Comparison of ENCODE assay signal across 34 mouse cellular contexts in the genomic region with DNA sequence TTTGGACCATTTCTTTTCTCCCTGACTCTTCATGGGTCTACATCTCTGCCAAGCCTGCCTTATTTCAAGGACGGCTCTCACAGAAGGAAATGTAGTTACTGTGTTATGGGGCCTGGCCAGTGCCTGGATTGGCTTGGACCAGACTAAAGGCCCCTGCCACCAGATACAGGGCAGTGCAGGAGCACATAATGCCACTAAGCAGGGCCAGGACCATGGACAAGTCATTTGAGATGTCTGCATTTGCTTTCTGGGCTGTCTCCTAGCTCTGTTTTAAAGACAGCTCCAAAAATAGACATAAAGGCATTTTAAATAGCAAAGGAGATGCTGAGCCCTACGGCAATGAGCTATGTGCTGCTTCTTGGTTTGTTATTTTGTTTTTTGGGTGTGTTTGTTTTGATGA. TPM values are rescaled to one million over a fixed set of nuclear protein-coding genes. Genes with fewer than 3 reads are reported as not detected.
DNase-seq lines count a peak whose midpoint lies in the region; ATAC-seq lines count a peak whose summit lies in the region.
"Had no signal": no experiment of that assay in that cellular context is flagged by ENCODE, and none has a peak within 500 bp of the region (broad histone marks: within the 10 kb centered on the region; RNA-seq: fewer than 3 reads in every experiment).

No protein-coding gene starts in this region.

- no peaks in the 10 kb centered on the region for H3K27me3 ChIP-seq in embryonic facial prominence, embryonic 14.5 days (replicated peaks; ENCODE audit: control insufficient read depth, insufficient read depth, low read length)
- no peaks in the 10 kb centered on the region for H3K27me3 ChIP-seq in embryonic facial prominence, embryonic 10.5 days (replicated peaks; ENCODE audit: low read depth, poor library complexity, severe bottlenecking)
- H3K27me3 ChIP-seq in kidney, embryonic 14.5 days (ENCODE audit: control insufficient read depth, insufficient read depth, low read length) = no peaks in the 10 kb centered on the region
- H3K27me3 ChIP-seq: forebrain, embryonic 13.5 days; limb, embryonic 15.5 days; liver, embryonic 13.5 days; neural tube, embryonic 15.5 days had no signal

- H3K4me1 ChIP-seq in embryonic facial prominence, embryonic 14.5 days (ENCODE audit: control insufficient read depth, insufficient read depth, low read length) = no peaks in the 10 kb centered on the region
- peaks cover 16% of the 10 kb centered on the region for H3K4me1 ChIP-seq in embryonic facial prominence, embryonic 10.5 days
- H3K4me1 ChIP-seq in kidney, embryonic 14.5 days (ENCODE audit: control insufficient read depth, insufficient read depth, low read length) = no peaks in the 10 kb centered on the region
- H3K4me1 ChIP-seq: forebrain, embryonic 13.5 days; neural tube, embryonic 15.5 days had no signal

- H3K4me2 ChIP-seq in embryonic facial prominence, embryonic 14.5 days (ENCODE audit: low read depth, low read length) = no peak overlapping the region
- H3K4me2 ChIP-seq in kidney, embryonic 14.5 days (replicated peaks; ENCODE audit: low read depth, low read length) = no peak overlapping the region
- H3K4me2 ChIP-seq: forebrain, embryonic 13.5 days; heart, embryonic 11.5 days; limb, embryonic 15.5 days; liver, embryonic 13.5 days; neural tube, embryonic 15.5 days had no signal

- ATAC-seq in embryonic facial prominence, embryonic 14.5 days (ENCODE audit: low read depth) = no peak
- no peak for ATAC-seq in kidney, embryonic 14.5 days (ENCODE audit: low FRiP score, low TSS enrichment)
- ATAC-seq: forebrain, embryonic 13.5 days; hindbrain, embryonic 16.5 days had no signal

- 75% methylated on average over 2 of the region's 2 CpGs for WGBS in embryonic facial prominence, embryonic 14.5 days
- 90% methylated on average over 2 of the region's 2 CpGs for WGBS in embryonic facial prominence, embryonic 10.5 days
- WGBS in kidney, embryonic 14.5 days = 87% methylated on average over 2 of the region's 2 CpGs

- no peak overlapping the region for H3K4me3 ChIP-seq in embryonic facial prominence, embryonic 14.5 days (ENCODE audit: low read depth, low read length)
- H3K4me3 ChIP-seq in embryonic facial prominence, embryonic 10.5 days = no peak overlapping the region
- H3K4me3 ChIP-seq in kidney, embryonic 14.5 days (ENCODE audit: low read length) = no peak overlapping the region
- H3K4me3 ChIP-seq: forebrain, embryonic 13.5 days; limb, embryonic 10.5 days; limb, embryonic 15.5 days; liver, embryonic 13.5 days; neural tube, embryonic 15.5 days had no signal

- no peak overlapping the region for H3K9ac ChIP-seq in embryonic facial prominence, embryonic 14.5 days (ENCODE audit: low read depth, low read length)
- no peak overlapping the region for H3K9ac ChIP-seq in kidney, embryonic 14.5 days (ENCODE audit: low read depth, low read length)
- H3K9ac ChIP-seq: forebrain, embryonic 13.5 days; limb, embryonic 15.5 days; liver, embryonic 13.5 days; neural tube, embryonic 15.5 days had no signal

- peak; percentile 21 for DNase-seq in embryonic facial prominence, embryonic 14.5 days (ENCODE audit: low spot score)
- DNase-seq in embryonic facial prominence, embryonic 10.5 days (ENCODE audit: low spot score) = no peak
- DNase-seq in kidney, postnatal 10 days = peak; percentile 12
- peak; percentile 37 for DNase-seq in R1 (ENCODE audit: low read depth, low spot score)
- no peak for DNase-seq in lung, postnatal 14 days
- DNase-seq in frontal cortex, postnatal 36 days (ENCODE audit: low spot score in 2 of 2) = no peak
- DNase-seq: cerebellum, adult 11-12 months; cerebellum, adult 9-11 months; gastrocnemius, postnatal 14 days; kidney, adult 2 months; kidney, postnatal 14 days; layer of hippocampus, adult 9-11 months; liver, embryonic 13.5 days; lung, adult 2 months; lung, postnatal 10 days; midbrain, embryonic 14.5 days; retina, postnatal 1 day; right cerebral cortex, postnatal 25 days; spleen, adult 18-20 months; thymus, postnatal 14 days had no signal

- no peak overlapping the region for H3K27ac ChIP-seq in embryonic facial prominence, embryonic 14.5 days (replicated peaks; ENCODE audit: low read depth, low read length)
- H3K27ac ChIP-seq in embryonic facial prominence, embryonic 10.5 days (replicated peaks) = no peak overlapping the region
- no peak overlapping the region for H3K27ac ChIP-seq in kidney, embryonic 14.5 days (ENCODE audit: low read depth, low read length)
- H3K27ac ChIP-seq: forebrain, embryonic 13.5 days; limb, embryonic 10.5 days; limb, embryonic 15.5 days; liver, embryonic 13.5 days; neural tube, embryonic 15.5 days had no signal

- no peaks in the 10 kb centered on the region for H3K36me3 ChIP-seq in embryonic facial prominence, embryonic 14.5 days (ENCODE audit: control insufficient read depth, insufficient read depth, low read length)
- H3K36me3 ChIP-seq in embryonic facial prominence, embryonic 10.5 days (replicated peaks) = no peaks in the 10 kb centered on the region
- no peaks in the 10 kb centered on the region for H3K36me3 ChIP-seq in kidney, embryonic 14.5 days (ENCODE audit: control insufficient read depth, insufficient read depth, low read length)
- H3K36me3 ChIP-seq: G1E; limb, embryonic 10.5 days; limb, embryonic 15.5 days; liver, embryonic 13.5 days; neural tube, embryonic 15.5 days had no signal

- H3K9me3 ChIP-seq in embryonic facial prominence, embryonic 14.5 days (ENCODE audit: control insufficient read depth, low read length) = no peaks in the 10 kb centered on the region
- no peaks in the 10 kb centered on the region for H3K9me3 ChIP-seq in embryonic facial prominence, embryonic 10.5 days
- H3K9me3 ChIP-seq in kidney, embryonic 14.5 days (ENCODE audit: control insufficient read depth, low read length) = no peaks in the 10 kb centered on the region
- H3K9me3 ChIP-seq: forebrain, embryonic 13.5 days; G1E; limb, embryonic 10.5 days; limb, embryonic 15.5 days; liver, embryonic 13.5 days; neural tube, embryonic 15.5 days had no signal

RNA-seq across cellular contexts. Expression of gene Banf2, which starts 43.8 kb away (rescaled TPM):
- not detected in 2 replicates for polyA plus RNA-seq in embryonic facial prominence, embryonic 14.5 days (2014; fragmentation: Nextera tagmentation; extraction: Ambion mirVana)
- polyA plus RNA-seq in embryonic facial prominence, embryonic 10.5 days (2016; fragmentation: Nextera tagmentation; extraction: Ambion mirVana) = not detected in 2 replicates
- not detected in 2 replicates for polyA plus RNA-seq in kidney, embryonic 14.5 days (2014; fragmentation: Nextera tagmentation; extraction: Ambion mirVana)
- polyA plus RNA-seq: C2C12; cortical plate, adult 2 months; forebrain, embryonic 13.5 days; G1E; heart, embryonic 11.5 days; hindbrain, embryonic 11.5 days; hindbrain, embryonic 16.5 days; intestine, embryonic 14.5 days; kidney, adult 2 months; limb, embryonic 10.5 days; limb, embryonic 15.5 days; liver, embryonic 13.5 days; lung, adult 2 months; midbrain, embryonic 14.5 days; neural tube, embryonic 15.5 days; stomach, embryonic 16.5 days; urinary bladder, adult 2 months had no signal

Comparison
In these comparisons a context has a peak if more than half of its experiments do, and no peak if none do; other contexts are left out.
1. DNase-seq: peak in embryonic facial prominence, embryonic 14.5 days (single experiment), kidney, postnatal 10 days (single experiment) and R1 (single experiment); none in embryonic facial prominence, embryonic 10.5 days (single experiment), lung, postnatal 14 days (single experiment) and frontal cortex, postnatal 36 days (0 of 2).